Mouse (Mus musculus) lung, postnatal 0 days (tissue): Measurements from ENCODE around the gene Iqsec1.

Experiments used
- CTCF ChIP-seq: IDR thresholded peaks from 2 replicates; pipeline ENCODE4 v1.5.1; 2016; ENCODE audit warnings: antibody characterized with exemption, mild to moderate bottlenecking
- EP300 ChIP-seq: IDR thresholded peaks from 2 replicates; pipeline ENCODE4 v1.6.1; 2016; ENCODE audit warnings: antibody characterized with exemption, mild to moderate bottlenecking, control low read depth

DNA sequence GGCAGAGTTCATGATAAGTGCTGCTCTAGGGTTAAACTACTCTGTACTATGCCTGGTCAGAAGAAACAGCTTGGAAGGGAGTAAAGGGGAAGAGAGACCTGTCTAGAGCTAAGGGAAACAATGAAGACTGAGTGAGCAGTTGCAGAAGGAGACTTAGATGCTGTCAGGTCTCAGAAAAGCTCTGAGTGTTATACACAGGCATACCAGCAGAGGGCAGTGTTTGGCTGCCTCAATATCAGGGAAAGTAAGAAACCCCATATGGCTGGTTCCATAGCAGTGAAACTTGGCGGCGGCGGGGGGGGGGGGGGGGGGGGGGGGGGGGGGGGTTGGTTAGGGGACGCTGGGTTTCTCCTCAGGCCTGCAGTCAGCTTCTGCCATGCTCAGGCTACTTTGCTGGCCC, 169.5 kb downstream of the Iqsec1 start:
- TF ChIP-seq CTCF: peak; percentile 88
- no peak for TF ChIP-seq EP300
